Mouse (Mus musculus) heart, embryonic 12.5 days (tissue): ENCODE results near the gene Lrrc74a. TPM values are rescaled to one million over a fixed set of nuclear protein-coding genes. Genes with fewer than 3 reads are reported as not detected.

Source experiments
- ATAC-seq: fragments of 200-750 bp; cut with Nextera tagmentation; 2 replicates; pipeline ENCODE4 v1.8.0; 2017; ENCODE audit warnings: moderate TSS enrichment, moderate library complexity; ENCODE audit not compliant: insufficient number of reproducible peaks, low FRiP score
- H3K27ac ChIP-seq: fragments of 300-500 bp; sonication (generic); 2 replicates; pipeline ENCODE4 v1.5.1; 2016; ENCODE audit warnings: mild to moderate bottlenecking, moderate library complexity; ENCODE audit not compliant: poor library complexity, severe bottlenecking
- H3K27me3 ChIP-seq: fragments of 300-500 bp; sonication (generic); replicated peaks from 2 replicates; pipeline ENCODE4 v1.6.1; 2016; ENCODE audit warnings: mild to moderate bottlenecking, moderate library complexity
- H3K36me3 ChIP-seq: fragments of 300-500 bp; sonication (generic); 2 replicates; pipeline ENCODE4 v1.6.1; 2016; ENCODE audit warnings: mild to moderate bottlenecking, moderate library complexity
- H3K4me1 ChIP-seq: fragments of 300-500 bp; sonication (generic); replicated peaks from 2 replicates; pipeline ENCODE4 v1.6.1; 2016; ENCODE audit warnings: mild to moderate bottlenecking
- H3K4me2 ChIP-seq: fragments of 300-500 bp; sonication (generic); 2 replicates; pipeline ENCODE4 v1.6.1; 2016; ENCODE audit warnings: mild to moderate bottlenecking, moderate library complexity
- H3K4me3 ChIP-seq: fragments of 300-500 bp; sonication (generic); 2 replicates; pipeline ENCODE4 v1.5.1; 2016; ENCODE audit warnings: mild to moderate bottlenecking
- H3K9ac ChIP-seq: fragments of 300-500 bp; sonication (generic); 2 replicates; pipeline ENCODE4 v1.6.1; 2016; ENCODE audit warnings: mild to moderate bottlenecking, moderate library complexity
- H3K9me3 ChIP-seq: fragments of 300-500 bp; sonication (generic); replicated peaks from 2 replicates; pipeline ENCODE4 v1.6.1; 2016; ENCODE audit warnings: mild to moderate bottlenecking, moderate library complexity
- WGBS: fragments of 180-500 bp; shearing (Covaris S2); methylation state at CpG from one replicate; pipeline ENCODE4 v1.1.7; 2016; 5-methylcytosine and 5-hydroxymethylcytosine counted together
- polyA plus RNA-seq: library from polyadenylated mRNA; unstranded; fragments of >200 nt; fragmentation: Nextera tagmentation; extraction: Ambion mirVana; gene quantifications from 2 replicates; pipeline ENCODE4 v1.2.1, GENCODE M21; 2016

The Lrrc74a gene
- not detected in 2 replicates for polyA plus RNA-seq

DNA sequence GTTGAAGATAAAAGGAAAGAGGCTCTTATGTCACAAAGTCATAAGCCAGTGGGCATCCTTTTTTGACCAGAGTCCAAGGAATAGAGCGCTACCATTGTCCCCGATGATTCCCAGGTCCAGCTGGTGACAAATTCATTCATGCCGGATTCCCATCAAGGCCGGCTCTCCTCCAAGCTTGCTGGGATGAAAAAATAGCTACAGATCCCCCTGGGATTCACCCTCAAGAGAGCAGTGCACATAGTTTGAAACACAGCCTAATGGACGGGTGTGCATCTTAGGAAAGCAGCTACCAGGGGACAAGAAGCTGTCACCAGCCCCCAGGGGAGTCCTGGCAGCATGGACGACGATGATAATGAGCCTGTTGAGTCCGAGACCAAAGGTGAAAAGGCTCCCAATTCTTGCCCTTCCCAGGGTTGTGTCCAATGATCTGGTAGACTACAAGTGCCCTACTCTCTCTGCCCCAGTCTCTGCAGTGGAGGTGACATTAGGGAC, at the start of gene Lrrc74a:
TSS of gene Lrrc74a (plus strand) at position 51 of the 492 bp plus-strand sequence.
- H3K27me3 ChIP-seq = 0 out of 2 replicates have a peak, but pooled peaks cover 4% of the 10 kb centered on the region
- H3K36me3 ChIP-seq = no peaks in the 10 kb centered on the region
- no peak within 1 kb of the TSS for H3K4me3 ChIP-seq
- H3K27ac ChIP-seq = no peak within 1 kb of the TSS
- no peak within 1 kb of the TSS for H3K9ac ChIP-seq
- H3K9me3 ChIP-seq = no peaks in the 10 kb centered on the region
- no peaks in the 10 kb centered on the region for H3K4me1 ChIP-seq
- ATAC-seq = no peak
- H3K4me2 ChIP-seq = no peak within 1 kb of the TSS
- 76% methylated on average over 8 of the region's 8 CpGs for WGBS

DNA sequence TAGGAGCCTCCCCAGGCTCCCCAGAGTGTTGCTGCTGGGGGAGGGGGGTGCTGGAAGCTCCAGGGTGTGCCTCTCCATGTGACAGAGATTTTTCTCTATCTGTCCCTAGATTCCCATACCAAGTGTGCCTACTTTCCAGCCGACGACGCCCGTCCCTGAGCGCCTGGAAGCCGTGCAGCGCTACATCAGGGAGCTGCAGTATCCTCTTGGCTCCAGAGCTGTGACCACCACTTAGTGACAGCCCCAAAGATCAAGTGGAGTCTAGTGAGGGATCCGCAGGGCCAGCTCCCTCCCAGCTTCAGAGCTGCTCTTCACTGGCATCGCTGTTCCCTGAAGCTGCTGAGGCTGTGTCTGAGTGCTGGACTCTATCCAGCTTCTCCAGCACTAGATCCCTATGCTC, 48.9 kb upstream of the Lrrc74a start:
- Histone ChIP-seq H3K4me2 (no peak overlapping the region), H3K9me3 (no peaks in the 10 kb centered on the region), H3K27ac (no peak overlapping the region), H3K27me3 (no peaks in the 10 kb centered on the region), H3K9ac (no peak overlapping the region), H3K4me1 (peaks cover 68% of the 10 kb centered on the region), H3K4me3 (no peak overlapping the region), H3K36me3 (peaks cover 34% of the 10 kb centered on the region)
- ATAC-seq = no peak
- WGBS = 47% methylated on average over 9 of the region's 9 CpGs

DNA sequence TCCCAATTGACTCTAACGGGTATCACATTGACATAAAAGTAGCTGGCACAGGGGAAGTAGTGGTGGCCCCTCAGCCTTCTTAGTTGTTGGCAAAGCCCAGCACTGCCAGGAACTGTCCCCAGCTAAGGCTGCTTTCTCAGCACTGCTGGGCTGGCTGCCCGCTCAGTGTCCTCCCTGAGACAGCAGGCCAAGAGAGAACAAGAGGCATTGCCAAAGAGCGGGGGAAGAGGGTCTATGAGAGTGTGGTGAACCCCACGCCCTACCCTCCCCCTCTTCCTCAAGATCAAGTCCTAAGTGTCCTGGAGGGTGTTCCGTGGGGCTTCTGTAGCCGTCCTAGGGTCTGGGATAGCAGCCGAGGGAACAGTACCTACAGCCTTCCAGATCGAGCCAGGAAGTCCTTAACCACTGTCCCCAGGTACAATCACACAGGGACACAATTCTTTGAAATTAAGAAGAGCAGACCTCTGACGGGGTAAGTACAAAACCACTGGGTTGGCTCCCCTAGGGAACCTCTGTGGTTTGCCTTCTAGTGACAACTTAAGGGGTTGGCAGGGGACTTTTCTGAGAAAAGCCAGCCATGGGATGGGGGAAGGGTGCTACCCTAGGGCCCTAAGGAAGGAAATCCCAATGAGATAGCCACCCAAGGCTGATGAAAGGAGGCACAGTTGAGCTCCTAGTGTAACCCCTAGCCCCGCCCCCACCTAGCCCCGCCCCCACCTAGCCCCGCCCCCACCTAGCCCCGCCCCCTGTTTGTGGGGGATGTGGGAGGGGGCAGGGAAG, 47.4 kb upstream of the Lrrc74a start:
- Histone ChIP-seq H3K27ac (no peak overlapping the region), H3K4me2 (no peak overlapping the region), H3K36me3 (peaks cover 41% of the 10 kb centered on the region), H3K4me1 (peaks cover 71% of the 10 kb centered on the region), H3K9ac (no peak overlapping the region), H3K4me3 (no peak overlapping the region), H3K9me3 (no peaks in the 10 kb centered on the region), H3K27me3 (no peaks in the 10 kb centered on the region)
- 49% methylated on average over 13 of the region's 13 CpGs for WGBS
- no peak for ATAC-seq

DNA sequence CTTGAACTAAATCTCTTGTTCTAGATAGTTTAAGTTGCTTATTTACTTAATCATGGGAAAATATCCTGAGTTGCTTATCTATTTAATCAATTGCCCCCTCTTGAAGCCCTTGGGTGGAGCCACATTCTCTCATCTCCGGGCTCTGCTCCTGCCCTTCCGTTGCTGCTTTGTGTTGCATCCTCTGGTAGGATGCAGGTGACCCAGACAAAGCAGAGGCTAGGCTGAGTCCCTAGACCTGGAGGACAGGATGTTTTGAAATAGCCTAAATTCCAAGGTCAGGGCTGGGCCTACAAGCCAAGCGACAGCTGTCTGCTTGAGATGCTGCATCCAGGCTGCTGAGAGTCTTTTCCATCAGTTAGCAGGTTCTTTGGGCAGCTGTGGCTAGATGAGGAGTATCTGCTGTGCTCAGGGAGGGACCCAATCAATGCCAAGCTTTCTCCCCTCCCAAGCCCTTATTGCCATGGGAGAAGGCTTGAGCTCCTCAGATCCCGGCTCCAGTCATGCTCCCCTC, 46.7 kb upstream of the Lrrc74a start:
- no peaks in the 10 kb centered on the region for H3K9me3 ChIP-seq
- H3K4me3 ChIP-seq = no peak overlapping the region
- ATAC-seq = no peak
- 0 out of 2 replicates have a peak overlapping the region, but pooled peaks have one; percentile 15 for H3K27ac ChIP-seq
- WGBS = 49% methylated on average over 4 of the region's 4 CpGs
- H3K4me1 ChIP-seq = peaks cover 70% of the 10 kb centered on the region
- peaks cover 46% of the 10 kb centered on the region for H3K36me3 ChIP-seq
- H3K4me2 ChIP-seq = no peak overlapping the region
- H3K9ac ChIP-seq = no peak overlapping the region
- H3K27me3 ChIP-seq = no peaks in the 10 kb centered on the region

DNA sequence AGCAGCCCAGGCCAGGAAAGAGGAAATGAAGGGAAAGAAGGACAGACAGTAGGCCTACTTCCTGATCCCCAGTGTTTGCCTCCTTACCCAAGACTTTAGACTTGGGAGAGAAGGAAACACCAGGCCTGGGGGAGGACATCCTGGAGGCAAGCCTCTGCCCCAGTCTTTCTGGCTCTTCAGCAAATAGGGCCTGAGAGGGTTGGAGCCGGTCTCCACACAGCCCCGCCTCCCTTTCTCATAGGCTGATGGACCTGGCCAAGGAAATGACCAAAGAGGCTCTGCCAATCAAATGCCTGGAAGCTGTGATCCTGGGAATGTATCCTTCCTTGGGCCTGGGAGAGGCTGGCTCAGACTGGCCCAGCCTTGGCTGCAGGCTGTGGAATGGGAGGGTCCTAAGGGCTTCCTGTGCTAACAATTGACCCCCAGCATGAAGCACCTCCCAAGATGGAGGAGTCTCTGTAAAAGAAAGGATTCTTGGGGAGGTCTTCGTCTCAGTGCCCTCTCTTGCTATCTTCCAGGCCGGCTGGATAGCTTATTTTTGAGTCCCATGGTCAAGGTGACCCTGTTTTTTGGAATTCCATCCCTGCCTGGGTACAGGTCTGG, 46.1 kb upstream of the Lrrc74a start:
- ATAC-seq = peak; percentile 12; the same call in 1 of the 2 replicates
- Histone ChIP-seq H3K4me3 (no peak overlapping the region), H3K27ac (0 out of 2 replicates have a peak overlapping the region, but pooled peaks have one; percentile 15), H3K36me3 (peaks cover 46% of the 10 kb centered on the region), H3K9ac (no peak overlapping the region), H3K27me3 (no peaks in the 10 kb centered on the region), H3K4me2 (no peak overlapping the region), H3K4me1 (peaks cover 70% of the 10 kb centered on the region), H3K9me3 (no peaks in the 10 kb centered on the region)
- 64% methylated on average over 4 of the region's 4 CpGs for WGBS

DNA sequence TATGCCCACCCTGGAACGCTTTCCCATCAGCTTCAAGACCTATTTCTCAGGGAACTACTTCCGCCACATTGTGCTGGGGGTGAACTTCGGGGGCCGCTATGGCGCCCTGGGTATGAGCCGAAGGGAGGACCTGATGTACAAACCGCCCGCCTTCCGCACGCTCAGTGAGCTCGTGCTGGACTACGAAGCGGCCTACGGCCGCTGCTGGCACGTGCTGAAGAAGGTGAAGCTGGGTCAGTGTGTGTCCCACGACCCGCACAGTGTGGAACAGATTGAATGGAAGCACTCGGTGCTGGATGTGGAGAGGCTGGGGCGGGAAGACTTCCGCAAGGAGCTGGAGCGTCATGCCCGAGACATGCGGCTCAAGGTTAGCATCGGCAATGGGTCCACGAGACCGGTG, 45.3 kb upstream of the Lrrc74a start:
- no peak for ATAC-seq
- peaks cover 70% of the 10 kb centered on the region for H3K4me1 ChIP-seq
- 95% methylated on average over 27 of the region's 27 CpGs for WGBS
- H3K4me3 ChIP-seq = no peak overlapping the region
- no peak overlapping the region for H3K4me2 ChIP-seq
- no peaks in the 10 kb centered on the region for H3K9me3 ChIP-seq
- no peak overlapping the region for H3K9ac ChIP-seq
- H3K27ac ChIP-seq = no peak overlapping the region
- H3K36me3 ChIP-seq = peaks cover 46% of the 10 kb centered on the region
- H3K27me3 ChIP-seq = no peaks in the 10 kb centered on the region

DNA sequence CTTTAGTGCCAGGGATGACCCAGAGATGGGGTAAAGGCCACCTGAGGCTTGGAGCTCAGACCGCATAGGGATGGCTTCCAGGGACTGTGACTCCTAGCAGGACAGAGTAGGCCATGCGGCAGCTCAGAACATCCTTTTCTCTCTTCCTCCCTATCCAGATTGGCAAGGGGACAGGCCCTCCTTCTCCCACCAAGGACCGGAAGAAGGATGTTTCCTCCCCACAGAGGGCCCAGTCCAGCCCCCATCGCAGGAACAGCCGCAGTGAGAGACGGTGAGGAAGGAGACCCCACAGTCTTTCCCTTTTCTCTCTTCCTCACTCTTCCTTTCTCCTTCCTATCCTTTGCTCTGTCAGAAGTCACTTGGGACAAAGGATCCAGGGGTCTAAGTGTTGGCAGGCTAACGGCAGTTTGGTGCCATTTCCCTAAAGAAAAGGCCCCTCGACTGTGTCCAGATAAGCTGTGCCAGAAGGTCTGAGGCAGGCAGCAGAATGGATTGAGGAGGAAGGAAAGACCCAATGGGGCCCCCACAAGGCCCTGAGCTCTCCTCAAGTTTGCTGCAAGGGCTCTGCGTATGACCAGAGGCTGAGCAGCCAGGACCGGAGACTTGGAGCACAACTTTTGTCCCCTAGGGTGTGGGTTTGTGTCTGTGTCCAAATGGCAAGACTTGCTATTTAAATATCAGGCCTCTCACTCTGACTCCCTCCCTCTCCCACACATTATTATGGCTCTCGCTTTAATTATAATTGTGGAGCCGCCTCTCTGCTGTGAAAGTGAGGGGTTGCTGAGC, 43.3 kb upstream of the Lrrc74a start:
- Histone ChIP-seq H3K4me1 (peaks cover 79% of the 10 kb centered on the region), H3K4me2 (no peak overlapping the region), H3K9me3 (no peaks in the 10 kb centered on the region), H3K36me3 (peaks cover 39% of the 10 kb centered on the region), H3K27me3 (no peaks in the 10 kb centered on the region), H3K4me3 (no peak overlapping the region), H3K9ac (no peak overlapping the region), H3K27ac (peak overlapping the region; percentile 29; the same call in 1 of the 2 replicates)
- ATAC-seq = no peak
- WGBS = 69% methylated on average over 12 of the region's 12 CpGs

DNA sequence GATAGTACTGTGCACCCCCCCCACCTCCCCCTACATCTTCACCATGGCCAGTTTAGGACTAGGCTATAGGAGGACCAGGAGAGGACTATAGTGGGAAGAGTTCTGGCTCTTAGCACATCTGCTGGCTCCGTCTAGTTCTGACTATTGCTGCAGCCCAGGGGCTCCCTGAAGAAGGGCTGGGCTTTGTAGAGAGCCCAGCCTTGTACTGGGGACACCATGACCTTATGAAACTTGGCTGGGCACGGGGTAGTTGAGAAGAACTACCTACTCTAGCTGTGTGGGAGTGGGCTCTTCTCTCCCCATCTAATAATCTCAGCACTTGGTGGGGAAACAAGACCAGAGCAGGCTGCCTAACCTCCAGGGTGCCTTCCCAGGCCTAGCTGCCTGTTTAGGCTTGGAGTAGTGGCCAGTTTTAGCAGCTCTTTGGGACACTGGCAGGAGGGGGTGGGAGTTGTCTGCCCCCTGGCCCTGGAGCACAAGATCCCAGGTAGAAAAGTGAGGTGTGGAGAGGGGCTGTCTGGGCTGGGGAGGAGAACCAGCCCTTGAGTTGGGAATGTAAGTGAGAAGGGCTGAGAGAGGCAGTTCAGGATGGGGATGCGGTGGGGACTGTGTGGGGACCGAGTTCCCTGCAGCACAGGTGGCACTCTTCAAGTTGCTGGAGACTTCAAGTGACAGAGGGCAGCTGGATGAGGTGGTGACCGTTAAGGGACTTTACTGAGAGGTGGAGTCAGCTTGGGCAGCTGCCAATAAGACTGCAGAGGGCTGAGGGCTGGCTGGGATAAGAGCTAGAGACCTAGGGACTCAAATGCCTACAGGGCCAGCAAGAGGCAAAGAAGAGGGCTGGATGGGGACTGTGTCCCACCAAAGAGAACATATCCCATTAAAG, 41.5 kb upstream of the Lrrc74a start:
- Histone ChIP-seq H3K4me1 (peaks cover 66% of the 10 kb centered on the region), H3K4me2 (no peak overlapping the region), H3K9me3 (peaks cover 4% of the 10 kb centered on the region; the same call in 1 of the 2 replicates), H3K4me3 (no peak overlapping the region), H3K27me3 (no peaks in the 10 kb centered on the region), H3K27ac (peak overlapping the region; percentile 4; the same call in 1 of the 2 replicates), H3K36me3 (peaks cover 32% of the 10 kb centered on the region), H3K9ac (no peak overlapping the region)
- WGBS = 45% methylated on average over 5 of the region's 5 CpGs
- ATAC-seq = no peak

DNA sequence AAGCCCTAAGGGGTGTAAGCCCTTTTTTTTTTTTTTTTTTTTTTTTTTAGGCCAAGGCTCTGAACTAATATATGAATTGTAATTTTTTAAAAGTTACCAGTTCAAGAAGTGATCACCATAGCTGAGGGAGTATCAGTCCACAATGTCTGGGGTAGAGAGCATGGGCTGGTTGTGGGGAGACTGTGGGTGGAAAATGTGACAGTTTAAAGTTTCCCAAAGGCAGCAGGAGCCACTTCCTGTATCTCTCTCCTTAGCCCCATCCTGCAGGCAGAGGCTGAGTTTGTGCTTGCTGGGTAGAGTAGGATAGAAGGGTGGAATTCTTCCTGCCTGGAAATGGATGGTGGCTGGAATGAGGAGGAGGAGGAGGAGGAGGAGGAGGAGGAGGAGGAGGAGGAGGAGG, 40.8 kb upstream of the Lrrc74a start:
- no peak overlapping the region for H3K4me3 ChIP-seq
- ATAC-seq = no peak
- H3K27ac ChIP-seq = 0 out of 2 replicates have a peak overlapping the region, but pooled peaks have one; percentile 25
- no peak overlapping the region for H3K4me2 ChIP-seq
- H3K9ac ChIP-seq = no peak overlapping the region
- H3K9me3 ChIP-seq = peaks cover 4% of the 10 kb centered on the region; the same call in 1 of the 2 replicates
- peaks cover 27% of the 10 kb centered on the region for H3K36me3 ChIP-seq
- H3K4me1 ChIP-seq = peaks cover 62% of the 10 kb centered on the region
- no peaks in the 10 kb centered on the region for H3K27me3 ChIP-seq

DNA sequence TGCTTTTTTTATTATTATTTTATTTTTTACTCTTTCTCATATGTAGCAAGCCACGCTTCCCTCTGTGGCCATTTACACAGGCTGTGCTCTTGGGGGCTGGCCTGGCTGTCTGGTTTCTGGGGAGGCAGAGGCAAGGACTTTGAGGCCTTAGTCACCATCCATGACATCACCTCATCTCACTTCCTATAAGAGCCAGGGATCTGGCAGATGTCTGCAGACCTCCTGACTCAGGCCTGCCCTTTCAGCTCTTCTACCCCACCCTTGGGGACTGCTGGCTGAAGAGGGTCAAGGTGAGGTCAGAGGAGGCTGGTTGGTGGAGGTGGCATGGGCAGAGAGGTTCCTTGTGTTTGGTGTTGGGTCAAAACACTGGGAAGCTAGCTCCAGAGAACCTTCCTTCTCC, 39.7 kb upstream of the Lrrc74a start:
- H3K36me3 ChIP-seq = peaks cover 18% of the 10 kb centered on the region; the same call in 1 of the 2 replicates
- H3K27ac ChIP-seq = no peak overlapping the region
- no peaks in the 10 kb centered on the region for H3K27me3 ChIP-seq
- 71% methylated on average over 1 of the region's 1 CpGs for WGBS
- no peak overlapping the region for H3K9ac ChIP-seq
- peaks cover 4% of the 10 kb centered on the region; the same call in 1 of the 2 replicates for H3K9me3 ChIP-seq
- peaks cover 69% of the 10 kb centered on the region for H3K4me1 ChIP-seq
- no peak overlapping the region for H3K4me2 ChIP-seq
- H3K4me3 ChIP-seq = no peak overlapping the region
- no peak for ATAC-seq
